In the genomic region with DNA sequence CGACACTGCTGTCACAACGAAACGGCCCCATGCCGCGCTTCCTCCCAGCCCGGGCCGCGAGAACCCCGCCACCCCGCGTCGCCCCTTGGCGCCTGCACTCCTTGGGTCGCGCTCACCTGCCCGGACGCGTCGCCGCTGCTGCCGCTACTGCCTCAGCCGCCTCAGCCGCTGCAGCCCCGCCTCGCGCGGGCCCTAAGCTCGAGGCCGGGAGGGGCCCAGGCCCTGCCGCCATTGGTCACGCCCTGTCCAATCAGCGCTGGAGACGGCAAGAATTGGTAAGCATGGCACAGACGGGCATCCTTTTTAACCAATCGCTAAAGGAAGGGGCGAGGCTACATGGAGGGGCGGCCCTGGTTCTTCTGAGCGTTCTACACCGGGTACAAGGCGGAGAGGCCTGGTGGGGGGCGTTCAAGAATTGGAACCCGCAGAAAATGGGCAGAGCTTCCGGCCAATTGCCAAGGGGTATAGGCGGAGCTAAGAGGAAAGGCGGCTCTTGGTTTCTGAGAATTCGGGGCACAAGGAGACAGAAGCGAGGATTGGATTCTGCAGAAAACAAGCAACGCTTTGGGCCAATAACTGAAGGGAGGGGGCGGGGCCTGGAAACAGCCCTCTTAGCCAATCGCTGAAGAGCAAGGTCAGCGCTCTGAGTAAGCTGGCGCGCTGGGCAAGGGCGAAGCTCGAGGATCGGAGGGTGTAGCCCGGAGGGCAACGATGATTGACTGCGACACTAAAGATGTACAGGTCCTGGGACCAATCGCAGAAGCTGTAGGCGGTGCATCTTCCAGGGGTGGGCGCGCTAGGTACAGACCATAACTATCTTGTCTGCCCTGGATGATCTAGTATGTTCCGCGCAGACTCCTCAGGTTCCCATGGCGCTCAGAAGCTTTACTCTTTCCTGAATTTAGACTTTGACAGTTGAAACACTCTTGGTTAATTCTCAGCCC, we compare ENCODE assay signal across 8 mouse cellular contexts. TPM values are rescaled to one million over a fixed set of nuclear protein-coding genes. Genes with fewer than 3 reads are reported as not detected.
DNase-seq lines count a peak whose midpoint lies in the region; ATAC-seq and TF ChIP-seq lines count a peak whose summit lies in the region.

A gene (minus strand): TSS at position 194 of the 944 bp plus-strand sequence.

- peaks cover 13% of the 10 kb centered on the region for H3K4me1 ChIP-seq in hindbrain, embryonic 13.5 days (replicated peaks)

- peak within 1 kb of the TSS; percentile 83 for H3K9ac ChIP-seq in hindbrain, embryonic 13.5 days

- peak within 1 kb of the TSS; percentile 71 for H3K4me3 ChIP-seq in hindbrain, embryonic 13.5 days

- peak; percentile 97 for ATAC-seq in Patski
- peak; percentile 99 for ATAC-seq in hindbrain, embryonic 13.5 days (ENCODE audit: low FRiP score)

- no peak for TF ChIP-seq CTCF in Patski (IDR thresholded peaks at IDR 0.05)

- in situ Hi-C loops in Patski (cut with MboI; ENCODE audit: low pct_unique_long_range_greater_than_20kb) = no loop called here

- H3K9me3 ChIP-seq in hindbrain, embryonic 13.5 days = no peaks in the 10 kb centered on the region

- H3K36me3 ChIP-seq in hindbrain, embryonic 13.5 days = no peaks in the 10 kb centered on the region

- H3K4me2 ChIP-seq in hindbrain, embryonic 13.5 days = peak within 1 kb of the TSS; percentile 94

- H3K27ac ChIP-seq in hindbrain, embryonic 13.5 days = peak within 1 kb of the TSS; percentile 80

- DNase-seq in Patski (ENCODE audit: low read depth, low spot score) = peak; percentile 98
- peak; percentile 100 for DNase-seq in cerebellum, postnatal 14 days
- DNase-seq in frontal cortex, postnatal 14 days (ENCODE audit: low spot score in 2 of 2) = peak; percentile 97 to 99
- DNase-seq in layer of hippocampus, postnatal 25 days (ENCODE audit: extremely low spot score in 1 of 2, low spot score in 1 of 2) = peak; percentile 86 to 90
- peak; percentile 99 for DNase-seq in lung, postnatal 25 days (ENCODE audit: low spot score)
- peak; percentile 99 for DNase-seq in retina, embryonic 14.5 days (ENCODE audit: low spot score)
- peak; percentile 96 for DNase-seq in thymus, postnatal 4 days

- WGBS in hindbrain, embryonic 13.5 days = under 1% methylated on average over 66 of the region's 66 CpGs

- no peaks in the 10 kb centered on the region for H3K27me3 ChIP-seq in Patski
- H3K27me3 ChIP-seq in hindbrain, embryonic 13.5 days = peaks cover 27% of the 10 kb centered on the region

- CTCF ChIA-PET in Patski (lab: Charles Lee) = interaction anchor here (0.7 to 1.6 kb wide), 4 partner anchors 9 to 142 kb away, joined by 3 to 4 read pairs (median 4); no protein-coding TSS in a partner anchor

- POLR2A ChIA-PET in Patski (lab: Charles Lee) = interaction anchor here (1.0 to 1.7 kb wide), 2 partner anchors 17 to 53 kb away, joined by 3 read pairs; no protein-coding TSS in a partner anchor

RNA-seq across cellular contexts. Expression of the gene that starts here (rescaled TPM):
- 5.0 TPM for polyA plus RNA-seq in Patski (2021)
- 5.3 and 5.4 TPM in 2 replicates for polyA plus RNA-seq in hindbrain, embryonic 13.5 days (2015; fragmentation: Nextera tagmentation; extraction: Ambion mirVana)
- 10 to 100 TPM; 34.9 to 42.0 TPM for total RNA-seq in layer of hippocampus, postnatal 25 days (2021)

Comparison
In these comparisons a context has a peak if more than half of its experiments do, and no peak if none do; other contexts are left out.
1. Peak in every context shown above with its lines: DNase-seq, ATAC-seq, H3K4me3 ChIP-seq and H3K27ac ChIP-seq.